Mouse (Mus musculus) liver, postnatal 0 days (tissue): ENCODE results near the gene Slc6a21. TPM values are rescaled to one million over a fixed set of nuclear protein-coding genes. Genes with fewer than 3 reads are reported as not detected.

Experiments
- ATAC-seq: fragments of 200-750 bp; cut with Nextera tagmentation; 2 replicates; pipeline ENCODE4 v1.8.0; 2017; ENCODE audit warnings: mild to moderate bottlenecking, moderate library complexity
- DNase-seq: peaks from one replicate; pipeline ENCODE4 v3.0.0-alpha.2; 2016
- H3K27ac ChIP-seq: fragments of 300-500 bp; sonication (generic); 2 replicates; pipeline ENCODE4 v1.5.1; 2014; ENCODE audit warnings: antibody characterized with exemption, moderate library complexity, mild to moderate bottlenecking, low read depth
- H3K27me3 ChIP-seq: fragments of 300-500 bp; sonication (generic); 2 replicates; pipeline ENCODE4 v1.6.1; 2014; ENCODE audit warnings: low read length, control low read depth, mixed read lengths; ENCODE audit not compliant: insufficient read depth
- H3K36me3 ChIP-seq: fragments of 300-500 bp; sonication (generic); replicated peaks from 2 replicates; pipeline ENCODE4 v1.6.1; 2014; ENCODE audit warnings: mild to moderate bottlenecking, control low read depth, low read length, moderate library complexity, mixed read lengths; ENCODE audit not compliant: insufficient read depth
- H3K4me1 ChIP-seq: fragments of 300-500 bp; sonication (generic); 2 replicates; pipeline ENCODE4 v1.6.1; 2014; ENCODE audit warnings: antibody characterized with exemption, mild to moderate bottlenecking, control low read depth; ENCODE audit not compliant: insufficient read depth
- H3K4me2 ChIP-seq: fragments of 300-500 bp; sonication (generic); 2 replicates; pipeline ENCODE4 v1.6.1; 2014; ENCODE audit warnings: low read depth, mild to moderate bottlenecking, low read length, moderate library complexity, mixed read lengths
- H3K4me3 ChIP-seq: fragments of 300-500 bp; sonication (generic); 2 replicates; pipeline ENCODE4 v1.5.1; 2014; ENCODE audit warnings: low read depth, low read length
- H3K9ac ChIP-seq: fragments of 300-500 bp; sonication (generic); replicated peaks from 2 replicates; pipeline ENCODE4 v1.6.1; 2014; ENCODE audit warnings: mild to moderate bottlenecking, moderate library complexity
- H3K9me3 ChIP-seq: fragments of 300-500 bp; sonication (generic); 2 replicates; pipeline ENCODE4 v1.6.1; 2016; ENCODE audit warnings: mild to moderate bottlenecking, control low read depth, low read length, mixed read lengths
- CTCF ChIP-seq: sonication (generic); IDR thresholded peaks from 2 replicates; pipeline ENCODE4 v1.5.1; 2016; ENCODE audit warnings: antibody characterized with exemption, low read depth
- EP300 ChIP-seq: IDR thresholded peaks from 2 replicates; pipeline ENCODE4 v1.6.1; 2016; ENCODE audit warnings: antibody characterized with exemption, low read depth, mild to moderate bottlenecking
- WGBS: fragments of 180-500 bp; shearing (Covaris S2); extraction: QIAGEN DNeasy Blood & Tissue Kit; methylation state at CpG from one replicate; pipeline ENCODE4 v1.1.7; 2014; ENCODE audit not compliant: insufficient replicate concordance; 5-methylcytosine and 5-hydroxymethylcytosine counted together
- polyA plus RNA-seq: library from polyadenylated mRNA; unstranded; fragments of >200 nt; fragmentation: Nextera tagmentation; extraction: Ambion mirVana; gene quantifications from 2 replicates; pipeline ENCODE4 v1.2.1, GENCODE M21; 2015

Slc6a21 gene
- polyA plus RNA-seq, 1 experiment from 2014 or later, result 0.43 TPM

DNA sequence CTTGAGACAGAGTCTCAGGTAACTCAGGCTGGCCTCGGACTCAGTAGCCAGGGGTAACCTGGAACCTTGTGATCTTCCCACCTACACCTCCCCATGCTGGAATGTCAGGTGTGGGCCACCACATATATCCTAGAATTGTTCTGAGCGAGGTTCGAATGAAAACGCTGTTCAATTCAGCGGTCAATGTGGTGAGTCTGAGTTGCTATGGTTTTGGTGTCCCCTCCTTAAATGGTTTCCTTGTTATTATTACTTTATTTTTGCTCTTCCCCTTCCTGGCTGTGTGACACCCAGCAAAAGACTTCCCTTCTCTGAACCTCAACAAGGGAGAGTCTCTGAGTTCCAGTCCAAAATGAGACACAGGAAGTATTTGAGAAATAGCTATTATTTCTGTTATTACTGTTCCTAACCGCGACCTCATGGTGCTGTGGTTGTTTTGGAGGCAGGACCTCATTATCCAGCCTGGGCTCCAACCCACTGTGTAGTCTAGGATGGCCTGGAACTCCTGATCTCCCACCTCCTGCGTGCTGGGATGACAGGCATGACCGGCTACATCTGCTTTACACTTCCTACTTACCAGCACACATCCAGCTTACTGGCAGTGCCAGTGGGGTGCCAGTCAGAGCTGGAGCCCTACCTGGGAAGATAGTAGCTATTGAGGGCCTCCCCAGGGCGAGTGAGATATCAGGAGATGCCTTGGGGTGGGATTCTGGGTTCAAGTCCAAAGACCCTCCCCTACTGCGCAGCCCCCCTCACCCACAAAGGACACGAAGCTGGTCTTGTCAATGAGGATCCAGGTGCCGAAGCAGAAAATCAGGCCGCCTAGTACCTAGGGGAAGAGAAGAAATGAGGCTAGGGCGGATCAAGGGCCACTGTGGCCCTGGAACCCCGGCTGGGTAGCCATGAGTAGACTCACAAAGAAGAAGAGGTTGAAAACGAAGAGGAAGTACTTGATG is 39.3 kb upstream of the Slc6a21 start:
- no peaks in the 10 kb centered on the region for H3K27me3 ChIP-seq
- DNase-seq (no peak), ATAC-seq (no peak)
- peaks cover 30% of the 10 kb centered on the region for H3K4me1 ChIP-seq
- H3K9me3 ChIP-seq, result no peaks in the 10 kb centered on the region
- H3K9ac ChIP-seq, result peak overlapping the region; percentile 72
- WGBS, result 42% methylated on average over 17 of the region's 17 CpGs
- peak overlapping the region; percentile 91 for H3K27ac ChIP-seq
- peak overlapping the region; percentile 47 for H3K4me3 ChIP-seq
- H3K4me2 ChIP-seq, result peak overlapping the region; percentile 73
- peaks cover under 1% of the 10 kb centered on the region; the same call in 1 of the 2 replicates for H3K36me3 ChIP-seq
- TF ChIP-seq EP300 (no peak), CTCF (no peak)

DNA sequence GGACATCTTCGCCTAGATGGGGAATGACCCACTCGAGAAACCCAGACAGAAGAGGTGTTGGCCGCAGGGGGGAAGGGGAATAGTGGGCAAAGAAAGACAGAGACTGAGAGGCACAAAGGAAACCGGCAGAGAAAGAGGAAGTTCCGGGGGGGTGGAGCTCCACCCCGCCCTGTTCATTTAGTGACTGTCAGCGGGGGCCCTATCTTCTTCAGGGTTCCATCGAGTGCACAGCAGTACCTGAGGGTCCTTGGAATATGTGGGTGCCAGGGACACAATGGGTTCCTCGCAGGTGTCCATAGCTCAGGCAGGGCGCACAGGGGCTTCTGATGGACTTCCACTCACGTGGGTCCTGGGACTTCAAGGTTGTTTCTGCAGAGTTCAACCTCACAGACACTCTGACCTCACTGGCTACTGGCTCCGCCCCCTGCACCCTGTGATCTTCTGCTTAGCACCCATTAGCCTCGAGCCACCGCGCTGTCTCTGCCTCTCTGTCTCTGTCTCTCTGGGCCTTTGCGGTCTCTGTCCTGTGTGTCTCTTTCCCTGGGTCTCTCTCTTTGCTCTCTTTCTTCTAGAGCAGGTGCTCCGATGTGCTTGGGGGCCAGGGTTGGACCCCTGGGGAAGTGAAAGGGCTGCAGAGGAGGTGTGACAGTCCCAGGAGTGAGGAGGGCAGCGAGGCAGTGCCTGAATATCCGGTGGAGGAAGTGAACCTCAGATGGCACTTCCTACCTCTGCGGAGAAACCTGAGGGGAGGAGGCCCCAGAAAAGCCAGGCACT is 38.4 kb upstream of the Slc6a21 start, which contains the start of gene Cd37:
TSS of gene Cd37 (minus strand) at position 393 of the 774 bp plus-strand sequence.
- Histone ChIP-seq H3K36me3 (no peaks in the 10 kb centered on the region), H3K4me1 (peaks cover 25% of the 10 kb centered on the region), H3K9ac (peak within 1 kb of the TSS; percentile 72), H3K9me3 (no peaks in the 10 kb centered on the region), H3K27ac (peak within 1 kb of the TSS; percentile 91), H3K4me2 (peak within 1 kb of the TSS; percentile 73), H3K4me3 (peak within 1 kb of the TSS; percentile 47), H3K27me3 (no peaks in the 10 kb centered on the region)
- 14% methylated on average over 20 of the region's 20 CpGs for WGBS
- TF ChIP-seq EP300 (no peak), CTCF (no peak)
- DNase-seq (peak; percentile 79), ATAC-seq (peak; percentile 78)

DNA sequence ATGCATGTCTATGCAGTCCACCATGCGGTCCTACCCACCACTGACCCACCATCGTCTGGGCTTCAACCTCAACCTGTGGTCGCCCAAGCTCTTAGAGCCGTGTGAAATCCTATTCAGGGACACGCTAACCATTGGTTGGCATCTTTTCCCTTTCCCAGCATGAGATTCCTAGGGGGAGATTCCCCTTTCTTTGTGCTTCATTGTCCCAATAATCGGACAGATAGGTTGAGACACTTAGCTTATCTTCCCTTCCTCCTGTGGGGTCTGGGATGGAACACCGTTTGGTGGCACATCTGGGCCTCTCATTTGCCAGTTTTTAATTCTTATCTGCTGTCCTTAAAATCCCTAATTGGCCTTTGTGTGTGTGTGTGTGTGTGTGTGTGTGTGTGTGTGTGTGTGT is 37.2 kb upstream of the Slc6a21 start:
- H3K36me3 ChIP-seq, result no peaks in the 10 kb centered on the region
- no peak overlapping the region for H3K9ac ChIP-seq
- H3K4me1 ChIP-seq, result peaks cover 14% of the 10 kb centered on the region
- no peak overlapping the region for H3K4me3 ChIP-seq
- no peak overlapping the region for H3K4me2 ChIP-seq
- peak overlapping the region; percentile 91; the same call in 1 of the 2 replicates for H3K27ac ChIP-seq
- TF ChIP-seq EP300 (no peak), CTCF (no peak)
- no peaks in the 10 kb centered on the region for H3K9me3 ChIP-seq
- DNase-seq (peak; percentile 9), ATAC-seq (no peak)
- H3K27me3 ChIP-seq, result no peaks in the 10 kb centered on the region
- WGBS, result 78% methylated on average over 7 of the region's 7 CpGs

DNA sequence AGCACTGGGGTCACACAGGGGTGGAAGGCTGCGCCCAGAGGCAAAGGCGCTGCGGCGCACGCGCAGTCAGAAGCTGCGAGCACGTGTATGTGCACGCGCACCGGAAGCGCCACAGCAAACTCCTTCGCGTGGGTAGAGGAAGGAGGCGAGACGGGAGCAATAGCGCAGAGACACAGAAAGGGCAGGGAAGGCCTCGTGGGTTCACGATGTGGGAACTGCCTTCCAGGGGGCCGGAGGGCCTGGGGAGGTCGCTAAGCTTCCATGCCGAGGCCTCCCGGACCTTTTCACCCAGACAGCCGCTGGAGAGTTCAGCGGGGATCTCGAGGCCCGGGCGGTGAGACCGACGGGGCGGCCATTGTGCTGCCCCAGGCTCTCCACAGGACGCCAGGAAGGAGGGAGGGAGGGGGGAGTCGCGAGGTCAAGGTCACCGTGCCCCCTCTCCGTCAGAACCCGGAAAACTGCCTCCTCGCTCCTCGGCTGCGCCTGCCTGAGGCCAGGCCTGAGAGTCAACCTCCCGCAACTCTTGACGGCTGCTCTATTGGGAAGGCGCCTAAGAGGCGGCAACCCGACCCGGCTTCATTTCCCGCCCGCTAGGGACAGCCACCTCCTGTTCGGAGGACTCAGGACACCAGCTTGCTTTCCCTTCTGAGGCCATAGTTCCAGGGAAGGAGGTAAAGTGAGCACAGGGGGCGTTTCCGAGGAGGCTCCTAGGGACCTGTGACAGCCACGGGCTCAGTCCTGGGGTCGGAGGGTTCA is 36.5 kb upstream of the Slc6a21 start, which contains the start of gene Slc6a16:
TSS of gene Slc6a16 (plus strand) at position 453 of the 756 bp plus-strand sequence.
- Histone ChIP-seq H3K36me3 (no peaks in the 10 kb centered on the region), H3K4me2 (peak within 1 kb of the TSS; percentile 11; the same call in 1 of the 2 replicates), H3K9ac (no peak within 1 kb of the TSS), H3K9me3 (no peaks in the 10 kb centered on the region), H3K4me1 (peaks cover 12% of the 10 kb centered on the region), H3K4me3 (no peak within 1 kb of the TSS), H3K27ac (peak within 1 kb of the TSS; percentile 91; the same call in 1 of the 2 replicates), H3K27me3 (no peaks in the 10 kb centered on the region)
- TF ChIP-seq EP300, result no peak
- no peak for TF ChIP-seq CTCF
- DNase-seq (peak; percentile 30), ATAC-seq (peak; percentile 4; the same call in 1 of the 2 replicates)
- WGBS, result 55% methylated on average over 53 of the region's 53 CpGs

DNA sequence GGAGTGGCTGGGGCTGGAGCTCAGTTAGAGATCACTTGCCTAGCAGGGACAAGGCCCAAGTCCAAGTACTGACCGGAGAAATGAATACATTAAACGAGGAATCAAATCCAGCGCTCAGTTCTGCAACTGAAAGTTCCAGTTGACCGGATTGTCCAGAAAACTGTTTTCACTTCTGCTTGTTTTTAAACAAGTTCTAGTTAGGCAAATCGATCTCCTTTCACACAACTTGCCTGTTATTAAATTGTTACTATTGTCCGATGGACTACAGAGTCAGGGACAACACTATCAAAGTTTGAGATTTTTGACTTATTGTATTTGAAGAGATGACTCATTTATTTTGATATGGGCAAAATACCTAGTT is 35.9 kb upstream of the Slc6a21 start:
- WGBS, result 78% methylated on average over 6 of the region's 6 CpGs
- ATAC-seq (no peak), DNase-seq (no peak)
- H3K27me3 ChIP-seq, result no peaks in the 10 kb centered on the region
- no peak overlapping the region for H3K9ac ChIP-seq
- H3K4me3 ChIP-seq, result no peak overlapping the region
- H3K4me1 ChIP-seq, result peaks cover 12% of the 10 kb centered on the region
- no peak overlapping the region for H3K27ac ChIP-seq
- no peak for TF ChIP-seq EP300
- TF ChIP-seq CTCF, result no peak
- H3K4me2 ChIP-seq, result 0 out of 2 replicates have a peak overlapping the region, but pooled peaks have one; percentile 11
- no peaks in the 10 kb centered on the region for H3K9me3 ChIP-seq
- no peaks in the 10 kb centered on the region for H3K36me3 ChIP-seq
